ENCODE assay signal across 18 mouse cellular contexts in genomic region chr3:84349771-84350170, GRCm38 (mm10). TPM values are rescaled to one million over a fixed set of nuclear protein-coding genes. Genes with fewer than 3 reads are reported as not detected.
A peak's percentile ranks its signal among the peaks of the same experiment; 100 is the strongest.
DNase-seq lines count a peak whose midpoint lies in the region; ATAC-seq and TF ChIP-seq lines count a peak whose summit lies in the region.
"Had no signal": no experiment of that assay in that cellular context is flagged by ENCODE, and none has a peak within 500 bp of the region (broad histone marks: within the 10 kb centered on the region; RNA-seq: fewer than 3 reads in every experiment).

No protein-coding gene starts in this region.

- no peak for TF ChIP-seq RAD21 in MEL (IDR thresholded peaks at IDR 0.05; ENCODE audit: low read depth, low read length)

- H3K4me1 ChIP-seq in liver, embryonic 12.5 days, result peaks cover 56% of the 10 kb centered on the region
- H3K4me1 ChIP-seq in liver, embryonic 11.5 days (replicated peaks; ENCODE audit: control insufficient read depth, insufficient read depth, low read length), result peaks cover 19% of the 10 kb centered on the region
- H3K4me1 ChIP-seq in MEL (ENCODE audit: control insufficient read depth in 1 of 2, insufficient read depth in 2 of 2, low read length in 2 of 2), result peaks cover 6 to 16% of the 10 kb centered on the region in 2 experiments
- peaks cover 30% of the 10 kb centered on the region for H3K4me1 ChIP-seq in liver, embryonic 16.5 days (ENCODE audit: control insufficient read depth, low read depth, low read length)
- H3K4me1 ChIP-seq in stomach, postnatal 0 days (replicated peaks; ENCODE audit: control insufficient read depth, insufficient read depth), result peaks cover 4% of the 10 kb centered on the region; the same call in 1 of the 2 replicates
- peaks cover 8% of the 10 kb centered on the region; the same call in 1 of the 2 replicates for H3K4me1 ChIP-seq in intestine, embryonic 16.5 days (ENCODE audit: control insufficient read depth, insufficient read depth, low read length)

- H3K27ac ChIP-seq in liver, embryonic 12.5 days, result no peak overlapping the region; the same call in 1 of the 2 replicates
- H3K27ac ChIP-seq in liver, embryonic 11.5 days (ENCODE audit: low read depth, low read length), result no peak overlapping the region
- peak overlapping the region; percentile 2; the same call in 1 of the 2 replicates for H3K27ac ChIP-seq in MEL (ENCODE audit: control insufficient read depth, low read depth, low read length)
- H3K27ac ChIP-seq in liver, embryonic 16.5 days (ENCODE audit: low read length), result peak overlapping the region; percentile 62; the same call in 1 of the 2 replicates
- peak overlapping the region; percentile 65 for H3K27ac ChIP-seq in stomach, postnatal 0 days (replicated peaks)
- no peak overlapping the region for H3K27ac ChIP-seq in intestine, embryonic 16.5 days (ENCODE audit: low read length)
- H3K27ac ChIP-seq: embryonic facial prominence, embryonic 13.5 days; forebrain, embryonic 12.5 days; hindbrain, embryonic 15.5 days had no signal

- TF ChIP-seq POLR2A in MEL (IDR thresholded peaks at IDR 0.05; ENCODE audit: control insufficient read depth in 1 of 2, insufficient read depth in 1 of 2, low read depth in 1 of 2, low read length in 2 of 2, poor library complexity in 1 of 2), result no peak

- H3K9ac ChIP-seq in liver, embryonic 12.5 days, result no peak overlapping the region; the same call in 1 of the 2 replicates
- H3K9ac ChIP-seq in liver, embryonic 11.5 days (ENCODE audit: low read depth, low read length), result no peak overlapping the region
- no peak overlapping the region for H3K9ac ChIP-seq in MEL (ENCODE audit: control insufficient read depth, low read depth, low read length, poor library complexity, severe bottlenecking)
- H3K9ac ChIP-seq in liver, embryonic 16.5 days (ENCODE audit: low read depth, low read length), result peak overlapping the region; percentile 40
- no peak overlapping the region for H3K9ac ChIP-seq in stomach, postnatal 0 days (ENCODE audit: low read length)
- no peak overlapping the region for H3K9ac ChIP-seq in intestine, embryonic 16.5 days (ENCODE audit: low read depth, low read length)
- H3K9ac ChIP-seq: embryonic facial prominence, embryonic 13.5 days; forebrain, embryonic 12.5 days; heart, embryonic 12.5 days; hindbrain, embryonic 15.5 days had no signal

- no peak overlapping the region for H3K4me3 ChIP-seq in liver, embryonic 12.5 days
- no peak overlapping the region for H3K4me3 ChIP-seq in liver, embryonic 11.5 days (ENCODE audit: low read depth, low read length)
- no peak overlapping the region for H3K4me3 ChIP-seq in MEL (ENCODE audit: control insufficient read depth in 1 of 2, insufficient read depth in 1 of 2, low read depth in 2 of 2, low read length in 2 of 2)
- H3K4me3 ChIP-seq in liver, embryonic 16.5 days (ENCODE audit: low read depth, low read length), result no peak overlapping the region
- H3K4me3 ChIP-seq in stomach, postnatal 0 days (ENCODE audit: low read depth, low read length), result no peak overlapping the region
- H3K4me3 ChIP-seq in intestine, embryonic 16.5 days (ENCODE audit: low read length), result no peak overlapping the region
- H3K4me3 ChIP-seq: embryonic facial prominence, embryonic 13.5 days; forebrain, embryonic 12.5 days; heart, embryonic 12.5 days; hindbrain, embryonic 15.5 days had no signal

- no peaks in the 10 kb centered on the region for H3K36me3 ChIP-seq in liver, embryonic 12.5 days
- no peaks in the 10 kb centered on the region for H3K36me3 ChIP-seq in liver, embryonic 11.5 days (ENCODE audit: control insufficient read depth, insufficient read depth, low read length)
- peaks cover 0 to 7% of the 10 kb centered on the region in 2 experiments; a peak in 2 of 4 replicates for H3K36me3 ChIP-seq in MEL (ENCODE audit: control insufficient read depth in 1 of 2, insufficient read depth in 2 of 2, low read length in 2 of 2)
- no peaks in the 10 kb centered on the region for H3K36me3 ChIP-seq in liver, embryonic 16.5 days (ENCODE audit: control insufficient read depth, insufficient read depth)
- H3K36me3 ChIP-seq in stomach, postnatal 0 days (ENCODE audit: control insufficient read depth, insufficient read depth, low read length), result no peaks in the 10 kb centered on the region
- H3K36me3 ChIP-seq in intestine, embryonic 16.5 days (ENCODE audit: control insufficient read depth, insufficient read depth, low read length), result no peaks in the 10 kb centered on the region
- H3K36me3 ChIP-seq: embryonic facial prominence, embryonic 13.5 days; forebrain, embryonic 12.5 days; heart, embryonic 12.5 days; hindbrain, embryonic 15.5 days had no signal

- no peak for TF ChIP-seq EP300 in MEL (IDR thresholded peaks at IDR 0.05; ENCODE audit: low read depth in 1 of 2, low read length in 2 of 2)
- TF ChIP-seq EP300 in stomach, postnatal 0 days (optimal IDR thresholded peaks at IDR 0.05), result no peak

- H3K4me2 ChIP-seq in liver, embryonic 12.5 days, result peak overlapping the region; percentile 35
- no peak overlapping the region for H3K4me2 ChIP-seq in liver, embryonic 11.5 days
- peak overlapping the region; percentile 37; the same call in 1 of the 2 replicates for H3K4me2 ChIP-seq in liver, embryonic 16.5 days (ENCODE audit: low read depth, low read length)
- H3K4me2 ChIP-seq in stomach, postnatal 0 days (replicated peaks; ENCODE audit: low read depth), result no peak overlapping the region
- no peak overlapping the region for H3K4me2 ChIP-seq in intestine, embryonic 16.5 days (ENCODE audit: low read depth, low read length)
- H3K4me2 ChIP-seq: embryonic facial prominence, embryonic 13.5 days; forebrain, embryonic 12.5 days; heart, embryonic 12.5 days; hindbrain, embryonic 15.5 days had no signal

- no peak for DNase-seq in liver, embryonic 11.5 days (ENCODE audit: low spot score)
- DNase-seq in MEL (ENCODE audit: low read depth, low spot score), result no peak
- peak; percentile 58 for DNase-seq in stomach, postnatal 0 days (ENCODE audit: low spot score)
- DNase-seq: adrenal gland, postnatal 25 days; cerebellum, adult 18-20 months; cerebellum, adult 9-11 months; cerebellum, postnatal 36 days; gastrocnemius, postnatal 14 days had no signal

- no peaks in the 10 kb centered on the region for H3K9me3 ChIP-seq in liver, embryonic 12.5 days (replicated peaks)
- no peaks in the 10 kb centered on the region for H3K9me3 ChIP-seq in liver, embryonic 11.5 days (ENCODE audit: control insufficient read depth, low read length)
- H3K9me3 ChIP-seq in MEL (replicated peaks; ENCODE audit: insufficient read depth, low read length), result no peaks in the 10 kb centered on the region
- H3K9me3 ChIP-seq in liver, embryonic 16.5 days (replicated peaks; ENCODE audit: control insufficient read depth, low read length), result no peaks in the 10 kb centered on the region
- H3K9me3 ChIP-seq in stomach, postnatal 0 days (ENCODE audit: control insufficient read depth, low read length), result no peaks in the 10 kb centered on the region
- H3K9me3 ChIP-seq in intestine, embryonic 16.5 days (ENCODE audit: control insufficient read depth, low read length), result no peaks in the 10 kb centered on the region
- H3K9me3 ChIP-seq: embryonic facial prominence, embryonic 13.5 days; forebrain, embryonic 12.5 days; heart, embryonic 12.5 days; hindbrain, embryonic 15.5 days had no signal

- H3K27me3 ChIP-seq in liver, embryonic 12.5 days (replicated peaks), result peaks cover 52% of the 10 kb centered on the region
- H3K27me3 ChIP-seq in liver, embryonic 11.5 days (replicated peaks; ENCODE audit: control insufficient read depth, insufficient read depth, low read length), result peaks cover 12% of the 10 kb centered on the region
- H3K27me3 ChIP-seq in MEL (ENCODE audit: control insufficient read depth in 1 of 2, insufficient read depth in 2 of 2, low read length in 2 of 2), result no peaks in the 10 kb centered on the region
- H3K27me3 ChIP-seq in liver, embryonic 16.5 days (ENCODE audit: control insufficient read depth, insufficient read depth, low read depth, low read length), result peaks cover 32% of the 10 kb centered on the region
- no peaks in the 10 kb centered on the region for H3K27me3 ChIP-seq in stomach, postnatal 0 days (ENCODE audit: control insufficient read depth, insufficient read depth, low read length)
- no peaks in the 10 kb centered on the region for H3K27me3 ChIP-seq in intestine, embryonic 16.5 days (replicated peaks; ENCODE audit: control insufficient read depth, insufficient read depth, low read length)
- H3K27me3 ChIP-seq: CH12.LX; hindbrain, embryonic 15.5 days had no signal

- no peak for ATAC-seq in liver, embryonic 12.5 days
- no peak for ATAC-seq in liver, embryonic 11.5 days (replicated peaks; ENCODE audit: low FRiP score)
- ATAC-seq in liver, embryonic 16.5 days (ENCODE audit: low read depth), result no peak
- ATAC-seq in stomach, postnatal 0 days (ENCODE audit: low FRiP score, low TSS enrichment), result peak; percentile 65
- no peak for ATAC-seq in activated CD4-positive, CD25-positive, alpha-beta regulatory T cell, adult 4 months
- no peak for ATAC-seq in intestine, embryonic 16.5 days
- ATAC-seq: forebrain, embryonic 16.5 days had no signal

- H3K79me2 ChIP-seq in MEL (ENCODE audit: control insufficient read depth, insufficient read depth, low read length, poor library complexity), result no peaks in the 10 kb centered on the region

- no peak for TF ChIP-seq CTCF in MEL (IDR thresholded peaks at IDR 0.05 in 2 of 3, conservative IDR thresholded peaks at IDR 0.05 in 1 of 3; ENCODE audit: control insufficient read depth in 1 of 3, insufficient read depth in 1 of 3, low read depth in 2 of 3, low read length in 3 of 3, poor library complexity in 1 of 3, severe bottlenecking in 1 of 3)
- no peak for TF ChIP-seq CTCF in stomach, postnatal 0 days (IDR thresholded peaks at IDR 0.05; ENCODE audit: low read depth)

- 77% methylated on average over 10 of the region's 10 CpGs for WGBS in liver, embryonic 12.5 days (ENCODE audit: insufficient replicate concordance)
- WGBS in liver, embryonic 11.5 days, result 84% methylated on average over 10 of the region's 10 CpGs
- 79% methylated on average over 10 of the region's 10 CpGs for whole genome bisulfite sequencing in liver, embryonic 16.5 days (ENCODE audit: insufficient replicate concordance)
- WGBS in stomach, postnatal 0 days, result 63% methylated on average over 10 of the region's 10 CpGs
- 81% methylated on average over 10 of the region's 10 CpGs for WGBS in intestine, embryonic 16.5 days

TF ChIP-seq in MEL, 35 proteins besides CTCF, POLR2A, EP300 and RAD21 (continues in another document):
- TF ChIP-seq MAFK (IDR thresholded peaks at IDR 0.05; ENCODE audit: borderline replicate concordance, low read depth, low read length), result no peak

RNA-seq across cellular contexts. Expression of gene Trim2, which starts 43.1 kb away (rescaled TPM):
- 4.0 and 5.2 TPM in 2 replicates for polyA plus RNA-seq in liver, embryonic 12.5 days (2016; fragmentation: Nextera tagmentation; extraction: Ambion mirVana)
- 7.7 and 8.2 TPM in 2 replicates for polyA plus RNA-seq in liver, embryonic 11.5 days (2014; fragmentation: Nextera tagmentation; extraction: Ambion mirVana)
- total RNA-seq in MEL (2012; rRNA removed), result 1.7 and 2.8 TPM in 2 replicates
- polyA plus RNA-seq in MEL (2012; ENCODE audit: insufficient read depth in 1 of 2, insufficient read length in 2 of 2, low read depth in 1 of 2, low replicate concordance in 2 of 2, missing spikeins in 1 of 2), result 1 to 10 TPM in 1 of 2 experiments, not detected in 1; 4.4 TPM
- polyA plus RNA-seq in liver, embryonic 16.5 days (2015; fragmentation: Nextera tagmentation; extraction: Ambion mirVana), result 6.3 and 6.4 TPM in 2 replicates
- 30.0 and 30.7 TPM in 2 replicates for polyA plus RNA-seq in stomach, postnatal 0 days (2015; fragmentation: Nextera tagmentation; extraction: Ambion mirVana)
- polyA plus RNA-seq in activated CD4-positive, CD25-positive, alpha-beta regulatory T cell, adult 4 months (2017; shearing (Covaris generic)), result 1 to 10 TPM; 1.2 to 2.3 TPM
- 57.0 and 57.5 TPM in 2 replicates for polyA plus RNA-seq in intestine, embryonic 16.5 days (2015; fragmentation: Nextera tagmentation; extraction: Ambion mirVana)

Comparison
In these comparisons a context has a peak if more than half of its experiments do, and no peak if none do; other contexts are left out.
1. H3K27ac ChIP-seq: peak in MEL (single experiment), liver, embryonic 16.5 days (single experiment) and stomach, postnatal 0 days (single experiment); none in liver, embryonic 12.5 days (single experiment), liver, embryonic 11.5 days (single experiment) and intestine, embryonic 16.5 days (single experiment).
2. H3K4me2 ChIP-seq: peak in liver, embryonic 12.5 days (single experiment) and liver, embryonic 16.5 days (single experiment); none in liver, embryonic 11.5 days (single experiment), stomach, postnatal 0 days (single experiment) and intestine, embryonic 16.5 days (single experiment).